Mouse (Mus musculus) forebrain, embryonic 14.5 days (tissue): ENCODE data around the gene Maf. TPM values are rescaled to one million over a fixed set of nuclear protein-coding genes. Genes with fewer than 3 reads are reported as not detected.
A peak's percentile ranks its signal among the peaks of the same experiment; 100 is the strongest.

Experiments used
- ATAC-seq: fragments of 200-750 bp; cut with Nextera tagmentation; 2 replicates; pipeline ENCODE4 v1.8.0; 2017; ENCODE audit warnings: mild to moderate bottlenecking, moderate library complexity
- DNase-seq: peaks from one replicate; pipeline ENCODE4 v3.0.0-alpha.2; 2015; ENCODE audit warnings: low spot score
- H3K27ac ChIP-seq: fragments of 300-500 bp; sonication (generic); 2 replicates; pipeline ENCODE4 v1.5.1; 2014; ENCODE audit warnings: low read depth, mild to moderate bottlenecking, control low read depth, low read length, moderate library complexity
- H3K27me3 ChIP-seq: fragments of 300-500 bp; sonication (generic); replicated peaks from 2 replicates; pipeline ENCODE4 v1.6.1; 2014; ENCODE audit warnings: low read length, control low read depth, mixed read lengths; ENCODE audit not compliant: control insufficient read depth, insufficient read depth
- H3K36me3 ChIP-seq: fragments of 300-500 bp; sonication (generic); 2 replicates; pipeline ENCODE4 v1.6.1; 2014; ENCODE audit warnings: low read length, control low read depth; ENCODE audit not compliant: control insufficient read depth, insufficient read depth
- H3K4me1 ChIP-seq: fragments of 300-500 bp; sonication (generic); 2 replicates; pipeline ENCODE4 v1.6.1; 2014; ENCODE audit warnings: antibody characterized with exemption, low read length, control low read depth; ENCODE audit not compliant: control insufficient read depth, insufficient read depth
- H3K4me2 ChIP-seq: fragments of 300-500 bp; sonication (generic); 2 replicates; pipeline ENCODE4 v1.6.1; 2014; ENCODE audit warnings: mild to moderate bottlenecking, control low read depth, low read length
- H3K4me3 ChIP-seq: fragments of 300-500 bp; sonication (generic); 2 replicates; pipeline ENCODE4 v1.5.1; 2014; ENCODE audit warnings: low read depth, low read length, control low read depth
- H3K9ac ChIP-seq: fragments of 300-500 bp; sonication (generic); 2 replicates; pipeline ENCODE4 v1.6.1; 2014; ENCODE audit warnings: mild to moderate bottlenecking, low read length, control low read depth, moderate library complexity
- H3K9me3 ChIP-seq: fragments of 300-500 bp; sonication (generic); replicated peaks from 2 replicates; pipeline ENCODE4 v1.6.1; 2016; ENCODE audit warnings: low read length, control low read depth, mixed read lengths; ENCODE audit not compliant: control insufficient read depth
- WGBS: fragments of 180-500 bp; shearing (Covaris S2); extraction: QIAGEN DNeasy Blood & Tissue Kit; methylation state at CpG from one replicate; pipeline ENCODE4 v1.1.7; 2014; 5-methylcytosine and 5-hydroxymethylcytosine counted together
- polyA plus RNA-seq: library from polyadenylated mRNA; unstranded; fragments of >200 nt; fragmentation: Nextera tagmentation; extraction: Ambion mirVana; gene quantifications from 2 replicates; pipeline ENCODE4 v1.2.1, GENCODE M21; 2014

Gene Maf
- polyA plus RNA-seq, 1 experiment from 2014 or later: 4.5 TPM

DNA sequence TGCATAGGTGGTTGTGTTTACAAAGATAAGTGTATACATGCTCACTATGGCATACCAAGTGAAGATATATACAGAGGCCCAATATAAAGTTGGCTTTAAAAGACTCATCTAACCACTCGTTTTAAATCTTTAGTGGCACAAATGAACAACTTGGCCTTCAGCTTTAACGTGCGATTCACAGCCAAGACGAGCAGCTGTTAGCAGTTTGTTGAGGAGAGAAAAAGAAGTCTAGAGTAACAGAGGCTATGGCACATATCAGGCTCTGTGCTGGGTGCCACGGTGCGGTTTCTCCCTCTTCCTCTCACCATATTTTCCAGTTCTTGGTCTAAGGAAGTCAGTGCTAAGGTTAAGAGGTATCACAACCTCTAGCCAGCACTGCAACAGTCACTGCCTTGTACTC, 34.4 kb upstream of the Maf start:
- ATAC-seq (no peak), DNase-seq (peak; percentile 46)
- Histone ChIP-seq H3K4me1 (no peaks in the 10 kb centered on the region), H3K9ac (no peak overlapping the region), H3K4me3 (no peak overlapping the region), H3K9me3 (no peaks in the 10 kb centered on the region), H3K36me3 (no peaks in the 10 kb centered on the region), H3K4me2 (no peak overlapping the region), H3K27me3 (no peaks in the 10 kb centered on the region), H3K27ac (no peak overlapping the region)
- 69% methylated on average over 6 of the region's 6 CpGs for WGBS

DNA sequence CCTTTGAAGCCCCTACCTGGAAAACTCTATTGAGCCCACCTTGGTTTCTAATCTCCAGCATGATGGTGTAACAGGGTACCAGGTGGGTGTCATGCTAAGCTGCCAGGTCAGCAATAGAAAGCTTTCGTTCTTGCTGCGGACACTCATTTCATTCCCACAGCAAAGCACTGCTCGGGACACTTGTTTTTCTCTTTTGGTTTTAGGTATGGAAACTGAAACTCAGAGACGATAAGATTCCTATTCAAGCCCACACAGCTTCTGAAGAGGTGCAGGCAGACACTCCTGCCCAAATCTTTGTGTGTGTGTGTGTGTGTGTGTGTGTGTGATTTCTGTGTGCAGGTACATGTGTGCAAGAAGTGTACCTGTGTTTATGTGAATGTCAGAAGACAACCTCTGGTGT, 32.2 kb upstream of the Maf start:
- H3K9ac ChIP-seq: no peak overlapping the region
- ATAC-seq (no peak), DNase-seq (no peak)
- H3K36me3 ChIP-seq: no peaks in the 10 kb centered on the region
- H3K4me1 ChIP-seq: no peaks in the 10 kb centered on the region
- no peak overlapping the region for H3K4me2 ChIP-seq
- no peak overlapping the region for H3K27ac ChIP-seq
- 95% methylated on average over 4 of the region's 4 CpGs for WGBS
- H3K27me3 ChIP-seq: no peaks in the 10 kb centered on the region
- no peak overlapping the region for H3K4me3 ChIP-seq
- no peaks in the 10 kb centered on the region for H3K9me3 ChIP-seq

DNA sequence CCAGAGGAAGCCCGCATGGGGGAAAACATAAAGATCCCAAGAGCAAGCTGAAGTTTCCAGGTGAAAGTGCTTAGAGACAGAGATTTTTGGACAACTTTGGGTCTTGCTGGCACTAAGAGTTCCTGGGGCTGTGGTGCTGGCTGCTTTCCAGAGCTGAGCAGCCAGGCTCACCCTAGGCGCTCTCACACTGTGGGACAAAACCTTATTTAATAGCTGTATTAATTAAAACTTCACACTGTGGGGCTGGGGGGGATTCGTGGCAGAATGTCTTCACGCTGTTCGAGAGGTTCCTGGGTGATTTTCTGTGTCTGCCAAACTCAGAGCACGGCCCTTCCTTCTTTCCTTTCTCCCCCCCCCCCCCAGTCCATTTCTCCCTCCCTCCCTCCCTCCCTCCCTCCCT, 24.8 kb upstream of the Maf start:
- 0 out of 2 replicates have a peak, but pooled peaks have one; percentile 57 for ATAC-seq
- Histone ChIP-seq H3K9ac (no peak overlapping the region), H3K4me2 (no peak overlapping the region), H3K27me3 (no peaks in the 10 kb centered on the region), H3K27ac (no peak overlapping the region), H3K9me3 (no peaks in the 10 kb centered on the region), H3K36me3 (no peaks in the 10 kb centered on the region), H3K4me1 (no peaks in the 10 kb centered on the region), H3K4me3 (no peak overlapping the region)
- peak; percentile 63 for DNase-seq
- 13% methylated on average over 6 of the region's 6 CpGs for WGBS

DNA sequence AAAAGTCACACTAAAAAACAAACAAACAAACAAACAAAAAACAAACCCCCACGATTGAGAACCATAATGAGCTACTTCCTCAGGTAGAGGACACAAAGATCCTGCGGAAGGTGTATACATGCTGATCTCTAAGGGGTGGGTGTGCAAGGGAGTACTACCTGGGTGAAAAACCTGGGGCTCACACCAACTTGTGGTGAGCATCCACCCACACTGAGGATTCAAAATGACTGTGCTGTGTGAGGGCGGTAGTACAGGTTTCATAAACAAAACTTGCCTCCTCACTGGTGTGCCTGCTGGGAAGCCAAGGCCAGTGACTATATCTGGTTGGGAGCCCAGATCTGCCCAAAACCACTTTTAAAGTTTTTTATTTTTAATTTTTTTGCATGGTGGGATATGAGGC, 19.2 kb upstream of the Maf start:
- DNase-seq (no peak), ATAC-seq (no peak)
- 93% methylated on average over 3 of the region's 3 CpGs for WGBS
- H3K27ac ChIP-seq: no peak overlapping the region
- H3K4me3 ChIP-seq: no peak overlapping the region
- H3K9me3 ChIP-seq: no peaks in the 10 kb centered on the region
- H3K4me1 ChIP-seq: no peaks in the 10 kb centered on the region
- H3K4me2 ChIP-seq: no peak overlapping the region
- no peak overlapping the region for H3K9ac ChIP-seq
- no peaks in the 10 kb centered on the region for H3K36me3 ChIP-seq
- H3K27me3 ChIP-seq: no peaks in the 10 kb centered on the region

DNA sequence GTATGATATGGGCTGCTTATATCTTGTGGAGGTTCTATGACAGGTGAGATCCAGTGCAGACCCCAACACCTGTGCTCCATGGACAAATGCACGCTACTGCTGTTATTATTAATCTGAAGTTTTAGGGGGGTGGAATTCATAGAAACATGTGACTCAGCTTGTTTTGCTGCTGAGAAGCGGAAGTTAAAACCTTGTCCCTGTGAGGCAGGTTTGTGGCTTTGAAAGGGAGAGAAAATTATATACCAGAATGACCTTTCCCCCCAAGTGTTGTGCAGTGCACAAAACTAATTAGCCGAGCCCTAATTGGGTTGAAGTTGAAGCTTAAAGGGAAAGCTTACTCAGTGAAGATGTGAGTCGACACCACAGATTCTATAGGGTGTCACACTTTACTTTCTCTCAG, 18.6 kb upstream of the Maf start:
- H3K4me3 ChIP-seq: no peak overlapping the region

DNA sequence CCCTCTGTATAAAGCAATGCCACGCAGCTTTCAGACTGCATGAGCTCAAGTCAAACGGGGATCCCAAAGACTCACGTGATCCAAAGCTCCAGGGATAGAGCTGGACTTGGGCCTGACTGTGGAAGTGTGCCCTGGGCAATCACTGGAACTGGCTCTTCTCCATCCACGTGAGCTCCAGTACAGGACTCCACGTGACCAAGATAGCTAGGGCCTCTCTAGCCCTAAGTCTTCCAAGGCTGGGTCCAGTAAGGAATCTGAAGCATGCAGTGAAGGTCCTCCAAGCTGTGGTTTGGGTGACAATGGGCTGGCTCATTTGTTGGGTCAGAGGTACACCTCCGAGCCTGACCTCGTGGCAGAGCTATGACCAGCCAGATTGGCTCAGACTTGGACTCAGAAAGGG, 11.5 kb upstream of the Maf start:
- no peak overlapping the region for H3K4me3 ChIP-seq
- no peaks in the 10 kb centered on the region for H3K9me3 ChIP-seq
- H3K27me3 ChIP-seq: no peaks in the 10 kb centered on the region
- ATAC-seq (no peak), DNase-seq (no peak)
- H3K36me3 ChIP-seq: no peaks in the 10 kb centered on the region
- H3K9ac ChIP-seq: no peak overlapping the region
- H3K27ac ChIP-seq: no peak overlapping the region
- WGBS: 89% methylated on average over 7 of the region's 7 CpGs
- H3K4me2 ChIP-seq: no peak overlapping the region
- no peaks in the 10 kb centered on the region for H3K4me1 ChIP-seq

More for the DNA sequence above, 18.6 kb upstream of the Maf start:
- no peaks in the 10 kb centered on the region for H3K27me3 ChIP-seq
- WGBS: 55% methylated on average over 4 of the region's 4 CpGs
- no peak overlapping the region for H3K9ac ChIP-seq
- H3K9me3 ChIP-seq: no peaks in the 10 kb centered on the region
- no peak overlapping the region for H3K4me2 ChIP-seq
- H3K36me3 ChIP-seq: no peaks in the 10 kb centered on the region
- no peak overlapping the region for H3K27ac ChIP-seq
- no peaks in the 10 kb centered on the region for H3K4me1 ChIP-seq
- DNase-seq (no peak), ATAC-seq (no peak)

DNA sequence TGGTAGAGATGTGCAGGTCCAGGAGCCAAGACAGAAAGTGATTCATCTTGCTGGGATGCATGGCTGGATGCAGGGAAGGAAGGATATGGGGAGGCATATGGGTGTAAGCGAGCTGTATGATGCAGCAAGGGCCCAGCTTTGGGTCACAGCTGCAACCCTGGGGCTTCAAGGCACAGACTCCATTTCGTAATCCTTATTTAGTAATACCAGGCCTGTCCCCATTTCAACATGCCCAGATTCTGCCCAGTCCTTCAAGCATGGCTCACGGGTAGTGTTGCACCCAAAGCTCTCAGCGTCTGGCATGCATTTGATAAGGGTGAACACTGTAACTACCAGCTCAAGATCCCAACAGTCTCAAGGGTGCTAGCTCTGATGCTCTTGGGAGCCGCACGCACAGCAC, 11.0 kb upstream of the Maf start:
- 90% methylated on average over 6 of the region's 6 CpGs for WGBS
- no peak overlapping the region for H3K4me2 ChIP-seq
- H3K27ac ChIP-seq: no peak overlapping the region
- H3K4me3 ChIP-seq: no peak overlapping the region
- no peaks in the 10 kb centered on the region for H3K27me3 ChIP-seq
- no peaks in the 10 kb centered on the region for H3K9me3 ChIP-seq
- no peak overlapping the region for H3K9ac ChIP-seq
- H3K4me1 ChIP-seq: no peaks in the 10 kb centered on the region
- no peaks in the 10 kb centered on the region for H3K36me3 ChIP-seq
- ATAC-seq (no peak), DNase-seq (no peak)

DNA sequence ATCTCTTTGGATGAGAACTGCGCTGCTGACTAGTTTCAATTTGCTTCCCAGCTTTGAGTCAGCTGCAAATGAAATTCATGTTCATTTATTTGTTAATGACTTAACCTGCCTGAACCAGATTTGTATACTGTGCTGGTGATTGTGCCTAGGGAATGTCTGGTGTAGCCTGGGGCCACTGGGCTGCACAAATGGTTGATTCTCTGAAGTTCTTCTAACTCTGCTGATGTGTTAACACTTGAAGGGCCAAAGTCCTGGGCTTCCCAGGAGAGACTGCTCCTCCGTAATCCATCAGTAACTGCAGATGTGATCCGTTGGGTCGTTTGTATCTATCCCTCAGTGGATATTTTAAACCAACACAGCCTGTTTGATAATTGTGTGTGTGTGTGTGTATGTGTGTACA, 7.7 kb upstream of the Maf start:
- Histone ChIP-seq H3K27ac (no peak overlapping the region), H3K4me1 (no peaks in the 10 kb centered on the region), H3K9me3 (no peaks in the 10 kb centered on the region), H3K4me3 (no peak overlapping the region), H3K36me3 (no peaks in the 10 kb centered on the region), H3K9ac (no peak overlapping the region), H3K27me3 (peaks cover 10% of the 10 kb centered on the region; the same call in 1 of the 2 replicates), H3K4me2 (no peak overlapping the region)
- ATAC-seq (no peak), DNase-seq (no peak)
- 83% methylated on average over 4 of the region's 4 CpGs for WGBS

DNA sequence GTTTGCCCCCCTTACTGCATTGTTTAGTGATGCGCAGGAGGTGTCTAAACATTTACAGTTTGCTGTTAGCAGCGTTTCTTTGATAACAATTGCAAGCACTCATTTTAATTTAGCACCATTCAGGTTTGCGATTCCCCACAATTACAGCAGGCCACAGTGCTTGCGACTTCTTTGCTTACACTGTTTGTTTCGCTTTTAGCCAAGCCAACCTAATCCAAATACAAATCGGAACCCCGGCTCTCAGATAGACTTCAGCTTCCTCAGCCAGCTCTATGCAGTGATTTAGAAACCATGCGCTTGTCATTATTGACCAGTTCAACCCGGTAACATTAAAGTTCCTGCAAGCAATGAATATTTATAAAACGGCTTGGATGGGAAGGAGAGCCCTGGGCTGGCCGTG, 3.5 kb upstream of the Maf start:
- 55% methylated on average over 11 of the region's 11 CpGs for WGBS
- H3K36me3 ChIP-seq: no peaks in the 10 kb centered on the region
- no peak overlapping the region for H3K4me2 ChIP-seq
- H3K27me3 ChIP-seq: peaks cover 14% of the 10 kb centered on the region; the same call in 1 of the 2 replicates
- H3K9me3 ChIP-seq: no peaks in the 10 kb centered on the region
- DNase-seq (no peak), ATAC-seq (no peak)
- no peak overlapping the region for H3K9ac ChIP-seq
- H3K27ac ChIP-seq: no peak overlapping the region
- H3K4me3 ChIP-seq: no peak overlapping the region
- H3K4me1 ChIP-seq: peaks cover 5% of the 10 kb centered on the region
